Mouse (Mus musculus): ENCODE results near the gene Faim. TPM values are rescaled to one million over a fixed set of nuclear protein-coding genes. Genes with fewer than 3 reads are reported as not detected.

The Faim gene
- 112 and 126 TPM in 2 replicates for polyA plus RNA-seq (2014; fragmentation: Nextera tagmentation; extraction: Ambion mirVana)

DNA sequence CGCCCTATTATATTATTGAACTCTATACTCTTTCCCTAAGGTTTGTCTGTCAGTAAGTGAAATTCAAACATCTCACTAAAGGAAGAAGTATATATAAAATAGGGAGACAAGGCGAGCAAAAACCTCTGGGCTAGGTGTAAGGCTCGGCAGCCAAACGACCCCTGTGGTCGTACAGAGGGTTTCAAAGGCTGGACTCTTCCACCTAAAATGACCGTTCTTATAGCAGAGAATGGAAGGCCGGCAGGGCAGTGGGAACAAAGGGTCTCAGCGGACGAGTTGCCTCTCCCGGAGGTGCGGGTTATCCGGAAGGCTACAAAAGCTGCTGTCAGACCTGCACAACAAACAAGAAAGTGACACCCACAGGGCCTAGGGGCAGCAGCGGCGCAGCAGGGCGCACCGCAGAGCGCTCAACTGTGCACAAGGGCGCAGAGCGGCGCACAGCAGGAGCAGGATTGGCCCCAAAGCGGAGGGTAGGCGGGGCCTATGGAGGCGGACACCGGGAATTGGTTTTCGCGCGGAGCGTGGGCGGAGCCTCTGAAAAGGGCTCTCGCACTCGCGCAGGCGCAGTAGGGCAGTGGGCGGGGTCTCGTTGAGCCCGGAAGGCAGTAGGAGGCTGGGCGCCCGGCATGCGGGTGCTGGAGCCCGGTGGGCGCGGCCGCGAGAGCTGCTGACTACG lies at the start of gene Faim:
Faim (plus strand) TSS at position 574 of the 676 bp plus-strand sequence.
- peak; percentile 100 for DNase-seq
- H3K36me3 ChIP-seq (ENCODE audit: control insufficient read depth, insufficient read depth, low read length) = no peaks in the 10 kb centered on the region
- peak within 1 kb of the TSS; percentile 83 for H3K4me3 ChIP-seq (replicated peaks; ENCODE audit: low read depth, low read length)
- peak; percentile 98 for ATAC-seq (ENCODE audit: low FRiP score, low TSS enrichment)
- H3K9ac ChIP-seq (replicated peaks; ENCODE audit: low read length) = peak within 1 kb of the TSS; percentile 75
- no peaks in the 10 kb centered on the region for H3K9me3 ChIP-seq (ENCODE audit: control insufficient read depth, low read length)
- peak within 1 kb of the TSS; percentile 69 for H3K4me2 ChIP-seq (ENCODE audit: low read length)
- peaks cover 11% of the 10 kb centered on the region for H3K4me1 ChIP-seq (ENCODE audit: control insufficient read depth, insufficient read depth, low read length)
- H3K27me3 ChIP-seq (ENCODE audit: control insufficient read depth, insufficient read depth, low read length) = peaks cover 4% of the 10 kb centered on the region; the same call in 1 of the 2 replicates
- peak within 1 kb of the TSS; percentile 67 for H3K27ac ChIP-seq (replicated peaks; ENCODE audit: low read depth, low read length)
- WGBS = 1% methylated on average over 45 of the region's 45 CpGs

DNA sequence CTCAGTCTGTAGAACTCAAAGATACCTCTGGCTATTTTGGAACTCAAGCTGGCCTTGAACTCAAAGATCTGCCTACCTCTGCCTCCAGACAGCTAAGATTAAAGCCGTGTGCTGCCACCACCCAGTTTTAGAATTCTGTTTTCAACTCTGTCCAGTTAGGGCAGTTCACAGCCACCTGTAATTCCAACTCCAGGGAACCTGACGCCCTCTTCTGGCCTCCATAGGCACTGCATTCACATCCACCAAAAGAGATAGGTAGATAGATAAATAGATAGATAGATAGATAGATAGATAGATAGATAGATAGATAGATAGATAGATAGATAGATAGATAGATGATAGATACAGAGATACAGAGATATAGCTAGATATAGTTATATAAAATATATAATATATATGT lies 46.9 kb upstream of the Faim start:
- Histone ChIP-seq H3K9me3 (ENCODE audit: control insufficient read depth, low read length) (no peaks in the 10 kb centered on the region), H3K4me1 (ENCODE audit: control insufficient read depth, insufficient read depth, low read length) (no peaks in the 10 kb centered on the region), H3K9ac (replicated peaks; ENCODE audit: low read length) (no peak overlapping the region), H3K27ac (replicated peaks; ENCODE audit: low read depth, low read length) (no peak overlapping the region), H3K36me3 (ENCODE audit: control insufficient read depth, insufficient read depth, low read length) (no peaks in the 10 kb centered on the region), H3K27me3 (ENCODE audit: control insufficient read depth, insufficient read depth, low read length) (peaks cover 7% of the 10 kb centered on the region; the same call in 1 of the 2 replicates), H3K4me3 (replicated peaks; ENCODE audit: low read depth, low read length) (no peak overlapping the region), H3K4me2 (ENCODE audit: low read length) (no peak overlapping the region)
- WGBS = 26% methylated on average over 2 of the region's 2 CpGs
- ATAC-seq (ENCODE audit: low FRiP score, low TSS enrichment) (no peak), DNase-seq (no peak)

GRCm38 (mm10) chr9:98952171-98953050 lies 33.8 kb upstream of the Faim start:
- no peak overlapping the region for H3K27ac ChIP-seq (replicated peaks; ENCODE audit: low read depth, low read length)
- H3K4me2 ChIP-seq (ENCODE audit: low read length) = peak overlapping the region; percentile 37
- WGBS = under 1% methylated on average over 40 of the region's 40 CpGs
- ATAC-seq (ENCODE audit: low FRiP score, low TSS enrichment) (no peak), DNase-seq (peak; percentile 78)
- no peaks in the 10 kb centered on the region for H3K9me3 ChIP-seq (ENCODE audit: control insufficient read depth, low read length)
- H3K27me3 ChIP-seq (ENCODE audit: control insufficient read depth, insufficient read depth, low read length) = peaks cover 85% of the 10 kb centered on the region
- H3K36me3 ChIP-seq (ENCODE audit: control insufficient read depth, insufficient read depth, low read length) = no peaks in the 10 kb centered on the region
- peak overlapping the region; percentile 13; the same call in 1 of the 2 replicates for H3K4me3 ChIP-seq (replicated peaks; ENCODE audit: low read depth, low read length)
- H3K4me1 ChIP-seq (ENCODE audit: control insufficient read depth, insufficient read depth, low read length) = peaks cover 27% of the 10 kb centered on the region
- H3K9ac ChIP-seq (replicated peaks; ENCODE audit: low read length) = no peak overlapping the region

- no peak for DNase-seq
- Histone ChIP-seq H3K27ac (replicated peaks; ENCODE audit: low read depth, low read length) (no peak overlapping the region), H3K36me3 (ENCODE audit: control insufficient read depth, insufficient read depth, low read length) (no peaks in the 10 kb centered on the region), H3K9me3 (ENCODE audit: control insufficient read depth, low read length) (no peaks in the 10 kb centered on the region), H3K9ac (replicated peaks; ENCODE audit: low read length) (no peak overlapping the region), H3K4me2 (ENCODE audit: low read length) (no peak overlapping the region), H3K4me1 (ENCODE audit: control insufficient read depth, insufficient read depth, low read length) (peaks cover 27% of the 10 kb centered on the region), H3K4me3 (replicated peaks; ENCODE audit: low read depth, low read length) (no peak overlapping the region), H3K27me3 (ENCODE audit: control insufficient read depth, insufficient read depth, low read length) (peaks cover 90% of the 10 kb centered on the region)
- WGBS = 3% methylated on average over 4 of the region's 4 CpGs
- no peak for ATAC-seq (ENCODE audit: low FRiP score, low TSS enrichment)
Observed at GRCm38 (mm10) chr9:98953291-98953690, 32.9 kb upstream of the Faim start.

- no peak overlapping the region for H3K4me3 ChIP-seq (replicated peaks; ENCODE audit: low read depth, low read length)
- ATAC-seq (ENCODE audit: low FRiP score, low TSS enrichment) (no peak), DNase-seq (no peak)
- no peak overlapping the region for H3K4me2 ChIP-seq (ENCODE audit: low read length)
- no peak overlapping the region for H3K9ac ChIP-seq (replicated peaks; ENCODE audit: low read length)
- H3K27me3 ChIP-seq (ENCODE audit: control insufficient read depth, insufficient read depth, low read length) = peaks cover 93% of the 10 kb centered on the region
- H3K36me3 ChIP-seq (ENCODE audit: control insufficient read depth, insufficient read depth, low read length) = no peaks in the 10 kb centered on the region
- under 1% methylated on average over 9 of the region's 9 CpGs for WGBS
- H3K27ac ChIP-seq (replicated peaks; ENCODE audit: low read depth, low read length) = no peak overlapping the region
- H3K4me1 ChIP-seq (ENCODE audit: control insufficient read depth, insufficient read depth, low read length) = peaks cover 27% of the 10 kb centered on the region
- no peaks in the 10 kb centered on the region for H3K9me3 ChIP-seq (ENCODE audit: control insufficient read depth, low read length)
Observed at GRCm38 (mm10) chr9:98953830-98954229, 32.3 kb upstream of the Faim start.

DNA sequence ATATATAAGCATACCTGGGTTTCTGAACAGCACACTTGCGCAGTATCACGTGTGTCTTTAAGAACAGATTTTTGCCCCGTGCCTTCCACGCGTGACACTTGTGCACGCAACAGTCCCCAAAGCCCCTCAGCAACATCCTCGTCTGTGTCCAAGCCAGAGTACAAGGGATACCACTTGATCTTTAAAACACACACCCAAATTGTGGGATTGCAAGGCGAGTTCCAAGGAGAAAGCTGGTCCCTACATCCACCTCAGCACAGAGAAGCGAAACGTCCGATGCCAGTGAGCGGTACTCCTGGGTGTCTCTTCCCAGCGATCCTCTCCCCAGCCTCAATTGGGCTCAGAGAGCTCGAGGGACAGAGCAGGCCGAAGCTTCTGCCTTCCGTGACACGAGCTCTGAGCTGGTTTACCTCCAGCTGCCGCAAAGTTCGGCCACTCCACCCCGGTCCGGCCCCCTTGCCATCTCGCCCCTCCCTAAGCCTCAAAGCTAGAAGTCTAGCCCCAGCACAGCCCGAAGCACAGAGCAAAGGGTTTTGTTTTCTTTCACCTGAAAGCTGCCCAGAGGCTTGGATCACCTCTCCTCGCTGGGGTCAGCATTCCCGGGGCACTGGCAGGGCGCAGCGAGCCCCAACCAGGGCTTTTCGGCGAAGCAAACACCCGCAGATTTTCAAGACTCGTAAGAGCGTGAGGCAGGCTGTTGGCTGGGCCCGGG lies 31.6 kb upstream of the Faim start:
- no peaks in the 10 kb centered on the region for H3K36me3 ChIP-seq (ENCODE audit: control insufficient read depth, insufficient read depth, low read length)
- H3K27me3 ChIP-seq (ENCODE audit: control insufficient read depth, insufficient read depth, low read length) = peaks cover 93% of the 10 kb centered on the region
- WGBS = 2% methylated on average over 33 of the region's 33 CpGs
- H3K9ac ChIP-seq (replicated peaks; ENCODE audit: low read length) = 0 out of 2 replicates have a peak overlapping the region, but pooled peaks have one; percentile 20
- peak overlapping the region; percentile 60 for H3K4me2 ChIP-seq (ENCODE audit: low read length)
- H3K4me3 ChIP-seq (replicated peaks; ENCODE audit: low read depth, low read length) = peak overlapping the region; percentile 34
- H3K9me3 ChIP-seq (ENCODE audit: control insufficient read depth, low read length) = no peaks in the 10 kb centered on the region
- no peak overlapping the region for H3K27ac ChIP-seq (replicated peaks; ENCODE audit: low read depth, low read length)
- ATAC-seq (ENCODE audit: low FRiP score, low TSS enrichment) (no peak), DNase-seq (peak; percentile 37)
- peaks cover 27% of the 10 kb centered on the region for H3K4me1 ChIP-seq (ENCODE audit: control insufficient read depth, insufficient read depth, low read length)

GRCm38 (mm10) chr9:98955103-98955715 lies 31.0 kb upstream of the Faim start, which contains the start of gene Foxl2:
Foxl2 (plus strand) TSS chr9:98955288.
- Histone ChIP-seq H3K4me1 (ENCODE audit: control insufficient read depth, insufficient read depth, low read length) (peaks cover 27% of the 10 kb centered on the region), H3K27ac (replicated peaks; ENCODE audit: low read depth, low read length) (0 out of 2 replicates have a peak within 1 kb of the TSS, but pooled peaks have one; percentile 8), H3K4me2 (ENCODE audit: low read length) (peak within 1 kb of the TSS; percentile 60), H3K27me3 (ENCODE audit: control insufficient read depth, insufficient read depth, low read length) (peaks cover 95% of the 10 kb centered on the region), H3K36me3 (ENCODE audit: control insufficient read depth, insufficient read depth, low read length) (no peaks in the 10 kb centered on the region), H3K9me3 (ENCODE audit: control insufficient read depth, low read length) (no peaks in the 10 kb centered on the region), H3K9ac (replicated peaks; ENCODE audit: low read length) (peak within 1 kb of the TSS; percentile 37), H3K4me3 (replicated peaks; ENCODE audit: low read depth, low read length) (peak within 1 kb of the TSS; percentile 34)
- ATAC-seq (ENCODE audit: low FRiP score, low TSS enrichment) (peak; percentile 48; the same call in 1 of the 2 replicates), DNase-seq (peak; percentile 62)
- under 1% methylated on average over 58 of the region's 58 CpGs for WGBS
